Mouse (Mus musculus) limb, embryonic 14.5 days (tissue): ENCODE measurements around the gene Eme1. TPM values are rescaled to one million over a fixed set of nuclear protein-coding genes. Genes with fewer than 3 reads are reported as not detected.

ENCODE experiments used
- ATAC-seq: fragments of 200-750 bp; cut with Nextera tagmentation; 2 replicates; pipeline ENCODE4 v1.8.0; 2017; ENCODE audit warnings: low read depth, moderate number of reproducible peaks, moderate TSS enrichment; ENCODE audit not compliant: low FRiP score
- DNase-seq: peaks from one replicate; pipeline ENCODE4 v3.0.0-alpha.2; 2015; ENCODE audit warnings: low spot score
- H3K27ac ChIP-seq: fragments of 300-500 bp; sonication (generic); replicated peaks from 2 replicates; pipeline ENCODE4 v1.5.1; 2014; ENCODE audit warnings: low read depth, mild to moderate bottlenecking, low read length, moderate library complexity, mixed read lengths
- H3K27me3 ChIP-seq: fragments of 300-500 bp; sonication (generic); 2 replicates; pipeline ENCODE4 v1.6.1; 2014; ENCODE audit warnings: low read length, mixed read lengths; ENCODE audit not compliant: control insufficient read depth, insufficient read depth
- H3K36me3 ChIP-seq: fragments of 300-500 bp; sonication (generic); 2 replicates; pipeline ENCODE4 v1.6.1; 2014; ENCODE audit warnings: mild to moderate bottlenecking, low read length, moderate library complexity, mixed read lengths; ENCODE audit not compliant: control insufficient read depth, insufficient read depth
- H3K4me1 ChIP-seq: fragments of 300-500 bp; sonication (generic); 2 replicates; pipeline ENCODE4 v1.6.1; 2014; ENCODE audit warnings: antibody characterized with exemption, low read length, mixed read lengths; ENCODE audit not compliant: control insufficient read depth, insufficient read depth
- H3K4me2 ChIP-seq: fragments of 300-500 bp; sonication (generic); replicated peaks from 2 replicates; pipeline ENCODE4 v1.6.1; 2014; ENCODE audit warnings: low read depth, mild to moderate bottlenecking, low read length, moderate library complexity; ENCODE audit not compliant: severe bottlenecking
- H3K4me3 ChIP-seq: fragments of 300-500 bp; sonication (generic); replicated peaks from 2 replicates; pipeline ENCODE4 v1.5.1; 2014; ENCODE audit warnings: low read length
- H3K9ac ChIP-seq: fragments of 300-500 bp; sonication (generic); 2 replicates; pipeline ENCODE4 v1.6.1; 2014; ENCODE audit warnings: mild to moderate bottlenecking, low read depth, low read length, moderate library complexity; ENCODE audit not compliant: severe bottlenecking
- H3K9me3 ChIP-seq: fragments of 300-500 bp; sonication (generic); 2 replicates; pipeline ENCODE4 v1.6.1; 2016; ENCODE audit warnings: low read length; ENCODE audit not compliant: control insufficient read depth
- POLR2A ChIP-seq: fragments of 200-500 bp; IDR thresholded peaks from 2 replicates; pipeline ENCODE4 v1.8.0; 2012; ENCODE audit warnings: inconsistent platforms, mild to moderate bottlenecking, moderate library complexity, borderline replicate concordance; ENCODE audit not compliant: insufficient read depth, insufficient read length; ENCODE audit errors: extremely low read depth
- WGBS: fragments of 180-500 bp; shearing (Covaris S2); extraction: QIAGEN DNeasy Blood & Tissue Kit; methylation state at CpG from one replicate; pipeline ENCODE4 v1.1.7; 2014; 5-methylcytosine and 5-hydroxymethylcytosine counted together
- polyA plus RNA-seq, 2 experiments: library from polyadenylated mRNA; depleted of rRNA in 1 of 2; stranded (reverse) in 1 of 2; unstranded in 1 of 2; fragments of >200 nt; fragmentation: Nextera tagmentation in 1 of 2; extraction: Ambion mirVana in 1 of 2; gene quantifications; 2 replicates each; pipeline versions ENCODE4 v1.2.1 to v1.2.3; 2012 to 2014

Gene Eme1
- polyA plus RNA-seq, 2 experiments, result 16.5 to 19.5 TPM

- Histone ChIP-seq H3K36me3 (peaks cover 35% of the 10 kb centered on the region), H3K4me3 (peak overlapping the region; percentile 100), H3K9ac (peak overlapping the region; percentile 90), H3K27me3 (no peaks in the 10 kb centered on the region), H3K4me1 (peaks cover 10% of the 10 kb centered on the region), H3K4me2 (peak overlapping the region; percentile 79), H3K9me3 (no peaks in the 10 kb centered on the region), H3K27ac (peak overlapping the region; percentile 80)
- ATAC-seq (no peak; the same call in 1 of the 2 replicates), DNase-seq (no peak)
- no peak for TF ChIP-seq POLR2A
- 0% methylated on average over 25 of the region's 28 CpGs for WGBS
Observed at GRCm38 (mm10) chr11:94629884-94630198, 23.9 kb downstream of the Eme1 start.

DNA sequence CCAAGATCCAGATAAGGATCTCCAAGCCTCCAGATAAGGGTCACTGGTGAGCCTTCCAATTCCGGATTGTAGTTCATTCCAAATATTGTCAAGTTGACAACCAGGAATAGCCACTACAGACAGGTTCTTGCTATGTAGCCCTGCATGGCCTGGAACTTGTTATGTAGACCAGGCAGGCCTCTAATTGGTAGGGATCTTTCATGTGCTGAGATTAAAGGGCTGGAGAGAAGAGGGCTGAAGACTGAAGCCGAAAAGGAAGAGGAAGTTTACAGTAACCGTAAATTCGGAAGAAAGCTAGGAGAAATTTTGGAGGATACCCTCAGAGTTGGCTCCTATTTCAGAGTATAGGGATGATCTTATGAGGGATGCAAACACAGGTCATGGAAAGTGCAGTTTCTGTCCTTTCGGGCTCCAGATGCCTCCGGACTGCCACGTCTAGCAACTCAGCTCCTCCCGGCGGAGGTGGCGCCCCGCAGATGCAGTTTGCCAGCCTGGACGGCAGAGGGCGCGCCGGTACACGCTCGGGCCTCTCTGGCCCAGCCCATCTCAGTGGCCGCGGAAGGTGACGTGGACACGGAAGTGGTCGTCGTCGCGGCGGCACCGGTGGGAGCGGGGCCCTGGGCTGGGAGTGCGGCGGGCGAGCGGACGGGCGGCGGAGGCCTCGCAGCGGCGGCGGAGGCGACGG lies 24.4 kb downstream of the Eme1 start, which contains the start of gene Lrrc59:
Lrrc59 (plus strand) TSS at position 569 of the 685 bp plus-strand sequence.
- Histone ChIP-seq H3K4me2 (peak within 1 kb of the TSS; percentile 79), H3K9me3 (no peaks in the 10 kb centered on the region), H3K4me1 (peaks cover 10% of the 10 kb centered on the region), H3K27me3 (no peaks in the 10 kb centered on the region), H3K36me3 (peaks cover 30% of the 10 kb centered on the region), H3K4me3 (peak within 1 kb of the TSS; percentile 100), H3K9ac (peak within 1 kb of the TSS; percentile 90), H3K27ac (peak within 1 kb of the TSS; percentile 80)
- ATAC-seq (peak; percentile 97), DNase-seq (peak; percentile 87)
- WGBS, result 7% methylated on average over 20 of the region's 41 CpGs
- peak; percentile 55; the same call in 1 of the 2 replicates for TF ChIP-seq POLR2A

DNA sequence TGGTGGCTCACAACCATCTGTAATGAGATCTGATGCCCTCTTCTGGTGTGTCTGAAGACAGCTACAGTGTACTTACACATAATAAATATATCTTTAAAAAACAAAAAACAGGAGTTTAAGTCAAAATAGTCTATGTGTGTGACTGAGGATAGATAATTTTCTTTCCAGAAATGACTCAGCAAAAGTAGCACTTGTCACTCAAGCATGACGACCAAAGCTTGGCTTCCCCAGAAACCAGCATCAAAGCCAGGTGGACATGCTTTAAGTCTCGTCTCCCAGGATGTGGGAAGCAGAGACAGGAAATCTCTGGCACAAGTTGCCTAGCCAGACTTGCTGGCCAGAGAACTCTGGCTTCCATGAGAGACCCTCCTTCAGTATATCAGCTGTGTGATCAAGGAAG lies 31.6 kb downstream of the Eme1 start:
- Histone ChIP-seq H3K4me2 (no peak overlapping the region), H3K9ac (no peak overlapping the region), H3K36me3 (no peaks in the 10 kb centered on the region), H3K27me3 (no peaks in the 10 kb centered on the region), H3K4me3 (no peak overlapping the region), H3K9me3 (no peaks in the 10 kb centered on the region), H3K4me1 (no peaks in the 10 kb centered on the region), H3K27ac (no peak overlapping the region)
- 68% methylated on average over 2 of the region's 2 CpGs for WGBS
- DNase-seq (no peak), ATAC-seq (no peak)
- no peak for TF ChIP-seq POLR2A

DNA sequence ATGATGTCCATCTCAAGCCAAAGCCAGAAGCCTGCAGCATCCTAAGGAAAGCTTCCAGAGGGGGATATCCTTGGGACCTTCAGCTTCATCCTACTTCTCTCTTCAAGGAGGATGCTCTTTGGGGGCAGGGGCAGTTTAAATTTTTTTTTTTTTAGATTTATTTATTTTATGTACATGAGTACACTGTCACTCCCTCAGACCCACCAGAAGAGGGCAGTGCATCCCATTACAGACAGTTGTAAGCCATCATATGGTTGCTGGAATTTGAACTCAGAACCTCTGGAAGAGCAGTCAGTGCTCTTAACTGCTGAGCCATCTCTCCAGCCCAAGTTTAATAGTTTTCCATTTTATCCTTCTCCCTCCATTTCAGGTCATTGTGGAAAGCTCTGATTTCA lies 32.3 kb downstream of the Eme1 start:
- no peaks in the 10 kb centered on the region for H3K4me1 ChIP-seq
- ATAC-seq, result no peak
- no peak overlapping the region for H3K4me2 ChIP-seq
- no peaks in the 10 kb centered on the region for H3K36me3 ChIP-seq
- no peak overlapping the region for H3K4me3 ChIP-seq
- no peak for TF ChIP-seq POLR2A
- H3K27ac ChIP-seq, result no peak overlapping the region
- H3K9ac ChIP-seq, result no peak overlapping the region
- H3K9me3 ChIP-seq, result no peaks in the 10 kb centered on the region
- H3K27me3 ChIP-seq, result no peaks in the 10 kb centered on the region
- DNase-seq, result no peak

- Histone ChIP-seq H3K27ac (no peak overlapping the region), H3K36me3 (no peaks in the 10 kb centered on the region), H3K4me2 (no peak overlapping the region), H3K9ac (no peak overlapping the region), H3K4me3 (no peak overlapping the region), H3K9me3 (no peaks in the 10 kb centered on the region), H3K4me1 (no peaks in the 10 kb centered on the region), H3K27me3 (no peaks in the 10 kb centered on the region)
- DNase-seq (no peak), ATAC-seq (no peak)
- no peak for TF ChIP-seq POLR2A
- WGBS, result 61% methylated on average over 6 of the region's 6 CpGs
Observed at GRCm38 (mm10) chr11:94620766-94621457, 32.9 kb downstream of the Eme1 start.
